Comparison of ENCODE assay signal across 8 mouse cellular contexts in the genomic region with DNA sequence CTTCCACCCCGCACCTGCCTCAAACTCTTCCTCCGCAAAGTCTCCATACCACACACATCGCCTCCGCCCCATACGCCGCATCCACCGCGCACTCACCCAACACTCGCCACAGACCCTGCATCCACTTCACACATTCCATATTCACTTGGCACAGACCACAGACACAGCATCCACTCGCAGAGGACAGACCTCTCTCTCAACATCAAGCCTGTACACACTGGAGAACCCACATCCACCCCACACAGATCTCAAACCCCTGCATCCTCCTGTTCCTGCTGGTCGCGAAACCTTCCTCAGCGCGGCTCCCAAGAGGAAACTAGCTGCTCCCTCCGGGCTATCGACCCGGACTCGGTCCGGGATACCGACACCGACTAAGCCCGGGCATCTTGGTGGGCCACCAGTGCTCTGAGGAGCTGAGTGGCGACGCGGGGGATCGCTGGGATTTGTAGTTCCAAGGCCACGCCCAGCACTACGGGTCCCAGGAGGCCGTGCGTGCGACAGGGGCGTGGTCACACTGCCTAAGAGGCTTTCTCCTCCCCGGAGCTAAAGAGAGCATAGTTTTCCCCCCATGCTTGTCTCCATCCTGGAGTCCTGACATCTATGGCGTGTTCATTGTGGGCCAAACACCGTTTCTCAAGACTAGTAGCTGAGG. TPM values are rescaled to one million over a fixed set of nuclear protein-coding genes. Genes with fewer than 3 reads are reported as not detected.
DNase-seq lines count a peak whose midpoint lies in the region; ATAC-seq and TF ChIP-seq lines count a peak whose summit lies in the region.

No protein-coding gene starts in this region.

- H3K36me3 ChIP-seq in embryonic facial prominence, embryonic 14.5 days (ENCODE audit: control insufficient read depth, insufficient read depth, low read length): no peaks in the 10 kb centered on the region
- H3K36me3 ChIP-seq in limb, embryonic 12.5 days: no peaks in the 10 kb centered on the region
- H3K36me3 ChIP-seq in midbrain, embryonic 14.5 days (ENCODE audit: control insufficient read depth, insufficient read depth, low read length): no peaks in the 10 kb centered on the region

- no peak for TF ChIP-seq CTCF in bone marrow, adult 2 months (IDR thresholded peaks at IDR 0.05; ENCODE audit: control insufficient read depth, insufficient read depth, low read length)

- peaks cover 5% of the 10 kb centered on the region for H3K4me1 ChIP-seq in bone marrow, adult 2 months (ENCODE audit: control insufficient read depth, insufficient read depth, low read length)
- H3K4me1 ChIP-seq in embryonic facial prominence, embryonic 14.5 days (ENCODE audit: control insufficient read depth, insufficient read depth, low read length): peaks cover 6% of the 10 kb centered on the region
- H3K4me1 ChIP-seq in limb, embryonic 12.5 days (replicated peaks): peaks cover 17% of the 10 kb centered on the region
- peaks cover 8% of the 10 kb centered on the region for H3K4me1 ChIP-seq in midbrain, embryonic 14.5 days (ENCODE audit: control insufficient read depth, insufficient read depth, low read length)

- H3K9ac ChIP-seq in embryonic facial prominence, embryonic 14.5 days (ENCODE audit: low read depth, low read length): peak overlapping the region; percentile 62
- H3K9ac ChIP-seq in limb, embryonic 12.5 days (replicated peaks): peak overlapping the region; percentile 77
- peak overlapping the region; percentile 58 for H3K9ac ChIP-seq in midbrain, embryonic 14.5 days (replicated peaks; ENCODE audit: low read length)

- H3K4me3 ChIP-seq in bone marrow, adult 2 months (replicated peaks; ENCODE audit: control insufficient read depth, low read depth, low read length): peak overlapping the region; percentile 83
- H3K4me3 ChIP-seq in embryonic facial prominence, embryonic 14.5 days (ENCODE audit: low read depth, low read length): peak overlapping the region; percentile 47
- H3K4me3 ChIP-seq in limb, embryonic 12.5 days (replicated peaks): peak overlapping the region; percentile 74
- H3K4me3 ChIP-seq in midbrain, embryonic 14.5 days (replicated peaks; ENCODE audit: low read depth, low read length): peak overlapping the region; percentile 49

- peak; percentile 96 for ATAC-seq in embryonic facial prominence, embryonic 14.5 days (ENCODE audit: low read depth)
- ATAC-seq in limb, embryonic 12.5 days (ENCODE audit: insufficient number of reproducible peaks, insufficient read depth, low FRiP score, low TSS enrichment, low read depth): peak; percentile 91
- peak; percentile 91 for ATAC-seq in midbrain, embryonic 14.5 days (ENCODE audit: low FRiP score, low TSS enrichment)

- H3K9me3 ChIP-seq in embryonic facial prominence, embryonic 14.5 days (ENCODE audit: control insufficient read depth, low read length): no peaks in the 10 kb centered on the region
- no peaks in the 10 kb centered on the region for H3K9me3 ChIP-seq in limb, embryonic 12.5 days
- no peaks in the 10 kb centered on the region for H3K9me3 ChIP-seq in midbrain, embryonic 14.5 days (ENCODE audit: control insufficient read depth, low read length)

- TF ChIP-seq POLR2A in bone marrow, adult 2 months (IDR thresholded peaks at IDR 0.05; ENCODE audit: borderline replicate concordance, control insufficient read depth, low read depth, low read length): no peak

- DNase-seq in A20 (ENCODE audit: low read depth, low spot score): peak; percentile 95
- peak; percentile 97 for DNase-seq in embryonic facial prominence, embryonic 14.5 days (ENCODE audit: low spot score)
- DNase-seq in heart, adult 8-10 months (ENCODE audit: low spot score): peak; percentile 78
- peak; percentile 90 to 93 for DNase-seq in kidney, adult 8-10 months
- DNase-seq in midbrain, embryonic 14.5 days: peak; percentile 96
- peak; percentile 73 to 88 for DNase-seq in spleen, adult 18-20 months

- WGBS in bone marrow, adult 2 months: 1% methylated on average over 35 of the region's 35 CpGs
- WGBS in embryonic facial prominence, embryonic 14.5 days: 0% methylated on average over 35 of the region's 35 CpGs
- under 1% methylated on average over 35 of the region's 35 CpGs for WGBS in limb, embryonic 12.5 days
- WGBS in midbrain, embryonic 14.5 days: 0% methylated on average over 35 of the region's 35 CpGs

- peaks cover 3% of the 10 kb centered on the region; the same call in 1 of the 2 replicates for H3K27me3 ChIP-seq in embryonic facial prominence, embryonic 14.5 days (replicated peaks; ENCODE audit: control insufficient read depth, insufficient read depth, low read length)
- H3K27me3 ChIP-seq in limb, embryonic 12.5 days: peaks cover 8% of the 10 kb centered on the region; the same call in 1 of the 2 replicates
- H3K27me3 ChIP-seq in midbrain, embryonic 14.5 days (ENCODE audit: control insufficient read depth, insufficient read depth, low read length): no peaks in the 10 kb centered on the region

- peak overlapping the region; percentile 72 for H3K4me2 ChIP-seq in embryonic facial prominence, embryonic 14.5 days (ENCODE audit: low read depth, low read length)
- H3K4me2 ChIP-seq in limb, embryonic 12.5 days: peak overlapping the region; percentile 86
- H3K4me2 ChIP-seq in midbrain, embryonic 14.5 days (ENCODE audit: low read length): peak overlapping the region; percentile 77

- H3K27ac ChIP-seq in bone marrow, adult 2 months (ENCODE audit: control insufficient read depth, insufficient read depth, low read depth, low read length, poor library complexity): no peak overlapping the region
- H3K27ac ChIP-seq in embryonic facial prominence, embryonic 14.5 days (replicated peaks; ENCODE audit: low read depth, low read length): no peak overlapping the region
- H3K27ac ChIP-seq in limb, embryonic 12.5 days: no peak overlapping the region
- 0 out of 2 replicates have a peak overlapping the region, but pooled peaks have one; percentile 6 for H3K27ac ChIP-seq in midbrain, embryonic 14.5 days (replicated peaks; ENCODE audit: low read depth, low read length)

RNA-seq across cellular contexts. Expression of a gene that starts 5.9 kb away (rescaled TPM):
- 2.6 and 6.6 TPM in 2 replicates for polyA plus RNA-seq in bone marrow, adult 2 months (2011; ENCODE audit: insufficient read depth, insufficient read length, low replicate concordance, missing spikeins)
- 6.7 and 7.5 TPM in 2 replicates for polyA plus RNA-seq in embryonic facial prominence, embryonic 14.5 days (2014; fragmentation: Nextera tagmentation; extraction: Ambion mirVana)
- total RNA-seq in heart, adult 8-10 months (2022): 1 to 10 TPM; 1.3 to 3.2 (median 1.9) TPM
- polyA plus RNA-seq in limb, embryonic 12.5 days (2016; fragmentation: Nextera tagmentation; extraction: Ambion mirVana): 8.8 and 14.2 TPM in 2 replicates
- 9.4 and 11.4 TPM in 2 replicates for polyA plus RNA-seq in midbrain, embryonic 14.5 days (2014; fragmentation: Nextera tagmentation; extraction: Ambion mirVana)

RNA-seq across cellular contexts. Expression of a gene that starts 18.9 kb away (rescaled TPM):
- 5.4 and 18.3 TPM in 2 replicates for polyA plus RNA-seq in bone marrow, adult 2 months (2011; ENCODE audit: insufficient read depth, insufficient read length, low replicate concordance, missing spikeins)
- polyA plus RNA-seq in embryonic facial prominence, embryonic 14.5 days (2014; fragmentation: Nextera tagmentation; extraction: Ambion mirVana): 7.1 and 7.2 TPM in 2 replicates
- 10 to 100 TPM; 43.4 to 53.9 (median 47.4) TPM for total RNA-seq in heart, adult 8-10 months (2022)
- 5.2 and 5.8 TPM in 2 replicates for polyA plus RNA-seq in limb, embryonic 12.5 days (2016; fragmentation: Nextera tagmentation; extraction: Ambion mirVana)
- polyA plus RNA-seq in midbrain, embryonic 14.5 days (2014; fragmentation: Nextera tagmentation; extraction: Ambion mirVana): 4.5 and 6.8 TPM in 2 replicates
